Comparison of ENCODE assay signal across 14 mouse cellular contexts in genomic region chr9:56415393-56415792, GRCm38 (mm10). TPM values are rescaled to one million over a fixed set of nuclear protein-coding genes. Genes with fewer than 3 reads are reported as not detected.
DNase-seq lines count a peak whose midpoint lies in the region; ATAC-seq and TF ChIP-seq lines count a peak whose summit lies in the region.
"Had no signal": no experiment of that assay in that cellular context is flagged by ENCODE, and none has a peak within 500 bp of the region (broad histone marks: within the 10 kb centered on the region; RNA-seq: fewer than 3 reads in every experiment).

No protein-coding gene starts in this region.

- peaks cover 25% of the 10 kb centered on the region for H3K4me1 ChIP-seq in heart, embryonic 15.5 days (replicated peaks)
- peaks cover 26% of the 10 kb centered on the region for H3K4me1 ChIP-seq in heart, embryonic 12.5 days (replicated peaks)
- no peaks in the 10 kb centered on the region; the same call in 1 of the 2 replicates for H3K4me1 ChIP-seq in lung, embryonic 14.5 days (ENCODE audit: insufficient read depth)
- peaks cover 30% of the 10 kb centered on the region for H3K4me1 ChIP-seq in midbrain, embryonic 10.5 days

- no peaks in the 10 kb centered on the region for H3K36me3 ChIP-seq in heart, embryonic 15.5 days
- no peaks in the 10 kb centered on the region for H3K36me3 ChIP-seq in heart, embryonic 12.5 days
- H3K36me3 ChIP-seq in lung, embryonic 14.5 days (ENCODE audit: insufficient read depth), result no peaks in the 10 kb centered on the region
- H3K36me3 ChIP-seq in midbrain, embryonic 10.5 days, result no peaks in the 10 kb centered on the region
- H3K36me3 ChIP-seq: forebrain, embryonic 10.5 days; hindbrain, embryonic 13.5 days had no signal

- no peak for TF ChIP-seq CTCF in lung, embryonic 14.5 days (IDR thresholded peaks at IDR 0.05; ENCODE audit: low read depth)

- H3K27me3 ChIP-seq in heart, embryonic 15.5 days, result no peaks in the 10 kb centered on the region
- no peaks in the 10 kb centered on the region for H3K27me3 ChIP-seq in heart, embryonic 12.5 days (replicated peaks)
- no peaks in the 10 kb centered on the region for H3K27me3 ChIP-seq in lung, embryonic 14.5 days (ENCODE audit: insufficient read depth, low read length)
- H3K27me3 ChIP-seq in midbrain, embryonic 10.5 days (ENCODE audit: low read depth, poor library complexity, severe bottlenecking), result no peaks in the 10 kb centered on the region
- H3K27me3 ChIP-seq: hindbrain, embryonic 13.5 days; megakaryocyte, embryonic 14.5 days had no signal

- H3K9ac ChIP-seq in heart, embryonic 15.5 days, result no peak overlapping the region
- no peak overlapping the region for H3K9ac ChIP-seq in heart, embryonic 12.5 days
- no peak overlapping the region for H3K9ac ChIP-seq in lung, embryonic 14.5 days
- H3K9ac ChIP-seq: hindbrain, embryonic 13.5 days had no signal

- H3K4me3 ChIP-seq in heart, embryonic 15.5 days, result no peak overlapping the region
- H3K4me3 ChIP-seq in heart, embryonic 12.5 days, result no peak overlapping the region
- no peak overlapping the region for H3K4me3 ChIP-seq in lung, embryonic 14.5 days (ENCODE audit: low read depth, low read length)
- H3K4me3 ChIP-seq in midbrain, embryonic 10.5 days, result no peak overlapping the region
- H3K4me3 ChIP-seq: forebrain, embryonic 10.5 days; hindbrain, embryonic 13.5 days; megakaryocyte, embryonic 14.5 days had no signal

- no peaks in the 10 kb centered on the region for H3K9me3 ChIP-seq in heart, embryonic 15.5 days (replicated peaks)
- no peaks in the 10 kb centered on the region for H3K9me3 ChIP-seq in heart, embryonic 12.5 days (replicated peaks)
- H3K9me3 ChIP-seq in lung, embryonic 14.5 days (ENCODE audit: low read depth, low read length), result no peaks in the 10 kb centered on the region
- H3K9me3 ChIP-seq in midbrain, embryonic 10.5 days (replicated peaks), result no peaks in the 10 kb centered on the region
- H3K9me3 ChIP-seq: forebrain, embryonic 10.5 days; hindbrain, embryonic 13.5 days; megakaryocyte, embryonic 14.5 days had no signal

- no peak overlapping the region for H3K27ac ChIP-seq in heart, embryonic 15.5 days
- no peak overlapping the region for H3K27ac ChIP-seq in heart, embryonic 12.5 days (ENCODE audit: poor library complexity, severe bottlenecking)
- no peak overlapping the region for H3K27ac ChIP-seq in lung, embryonic 14.5 days (ENCODE audit: low read depth)
- H3K27ac ChIP-seq in midbrain, embryonic 10.5 days (replicated peaks), result no peak overlapping the region
- H3K27ac ChIP-seq: forebrain, embryonic 10.5 days; hindbrain, embryonic 13.5 days had no signal

- H3K4me2 ChIP-seq in heart, embryonic 15.5 days, result peak overlapping the region; percentile 1; the same call in 1 of the 2 replicates
- H3K4me2 ChIP-seq in heart, embryonic 12.5 days, result no peak overlapping the region
- peak overlapping the region; percentile 84 for H3K4me2 ChIP-seq in lung, embryonic 14.5 days

- WGBS in heart, embryonic 15.5 days, result 66% methylated on average over 1 of the region's 1 CpGs
- 81% methylated on average over 1 of the region's 1 CpGs for WGBS in heart, embryonic 12.5 days
- 52% methylated on average over 1 of the region's 1 CpGs for WGBS in lung, embryonic 14.5 days
- WGBS in midbrain, embryonic 10.5 days, result 88% methylated on average over 1 of the region's 1 CpGs

- peak; percentile 56 for DNase-seq in lung, embryonic 14.5 days
- DNase-seq in lung, postnatal 14 days, result no peak
- peak; percentile 69 to 77 for DNase-seq in cerebellum, adult 18-20 months
- DNase-seq in cerebellum, postnatal 25 days, result peak; percentile 50 to 66
- DNase-seq in midbrain, embryonic 10.5 days (ENCODE audit: low spot score), result no peak
- DNase-seq: adrenal gland, postnatal 25 days; kidney, adult 18-20 months; right cerebral cortex, adult 18-20 months had no signal

- no peak for ATAC-seq in heart, embryonic 15.5 days (replicated peaks; ENCODE audit: insufficient number of reproducible peaks, insufficient read depth, low FRiP score, low read depth)
- ATAC-seq in heart, embryonic 12.5 days (ENCODE audit: insufficient number of reproducible peaks, low FRiP score), result no peak
- no peak for ATAC-seq in lung, embryonic 14.5 days (ENCODE audit: insufficient read depth)
- ATAC-seq: CD4-positive, CD25-positive, alpha-beta regulatory T cell, adult 4 months had no signal

RNA-seq across cellular contexts. Expression of gene Peak1, which starts 2.5 kb away (rescaled TPM):
- 14.3 and 16.2 TPM in 2 replicates for polyA plus RNA-seq in heart, embryonic 15.5 days (2015; fragmentation: Nextera tagmentation; extraction: Ambion mirVana)
- polyA plus RNA-seq in heart, embryonic 12.5 days (2016; fragmentation: Nextera tagmentation; extraction: Ambion mirVana), result 15.0 and 16.3 TPM in 2 replicates
- 32.2 and 34.9 TPM in 2 replicates for polyA plus RNA-seq in lung, embryonic 14.5 days (2014; fragmentation: Nextera tagmentation; extraction: Ambion mirVana)
- 4.3 and 4.5 TPM in 2 replicates for polyA plus RNA-seq in midbrain, embryonic 10.5 days (2016; fragmentation: Nextera tagmentation; extraction: Ambion mirVana)

RNA-seq across cellular contexts. Expression of gene Hmg20a, which starts 3.0 kb away (rescaled TPM):
- polyA plus RNA-seq in heart, embryonic 15.5 days (2015; fragmentation: Nextera tagmentation; extraction: Ambion mirVana), result 48.9 and 56.4 TPM in 2 replicates
- polyA plus RNA-seq in heart, embryonic 12.5 days (2016; fragmentation: Nextera tagmentation; extraction: Ambion mirVana), result 62.1 and 63.0 TPM in 2 replicates
- 59.9 and 60.0 TPM in 2 replicates for polyA plus RNA-seq in lung, embryonic 14.5 days (2014; fragmentation: Nextera tagmentation; extraction: Ambion mirVana)
- 62.5 and 74.3 TPM in 2 replicates for polyA plus RNA-seq in midbrain, embryonic 10.5 days (2016; fragmentation: Nextera tagmentation; extraction: Ambion mirVana)

Comparison
In these comparisons a context has a peak if more than half of its experiments do, and no peak if none do; other contexts are left out.
1. DNase-seq: peak in lung, embryonic 14.5 days (single experiment), cerebellum, adult 18-20 months (2 of 2) and cerebellum, postnatal 25 days (2 of 2); none in lung, postnatal 14 days (single experiment) and midbrain, embryonic 10.5 days (single experiment).